Mouse (Mus musculus): ENCODE measurements around the gene Atxn2. TPM values are rescaled to one million over a fixed set of nuclear protein-coding genes. Genes with fewer than 3 reads are reported as not detected.
A peak's percentile ranks its signal among the peaks of the same experiment; 100 is the strongest.

The Atxn2 gene
- total and polyA plus RNA-seq, 2 experiments: 58.5 to 92.8 TPM

- TF ChIP-seq POLR2A (IDR thresholded peaks at IDR 0.05; ENCODE audit: extremely low read depth, insufficient read depth, low read length): no peak
- TF ChIP-seq CTCF (IDR thresholded peaks at IDR 0.05; ENCODE audit: low read depth, low read length): no peak
- DNase-seq (ENCODE audit: extremely low read depth, low read depth, low spot score): no peak
- peak overlapping the region; percentile 62 for H3K27ac ChIP-seq (replicated peaks; ENCODE audit: insufficient read depth, low read depth, low read length)
- peaks cover 59% of the 10 kb centered on the region for H3K79me2 ChIP-seq (ENCODE audit: control insufficient read depth, insufficient read depth, low read length)
- no peaks in the 10 kb centered on the region for H3K27me3 ChIP-seq (ENCODE audit: control insufficient read depth, insufficient read depth, low read length)
- peak overlapping the region; percentile 94 for H3K4me3 ChIP-seq (ENCODE audit: insufficient read depth, low read depth, low read length)
- peaks cover 38% of the 10 kb centered on the region for H3K4me1 ChIP-seq (ENCODE audit: control insufficient read depth, insufficient read depth, low read length)
- H3K36me3 ChIP-seq (ENCODE audit: control insufficient read depth, insufficient read depth, low read length): no peaks in the 10 kb centered on the region
- H3K9ac ChIP-seq (ENCODE audit: low read depth, low read length): peak overlapping the region; percentile 98
- 32% methylated on average over 12 of the region's 12 CpGs for WGBS
These were observed 124.0 kb downstream of the Atxn2 start for GRCm38 (mm10) chr5:121834991-121835747.

GRCm38 (mm10) chr5:121835949-121836691 is 125.0 kb downstream of the Atxn2 start:
- Histone ChIP-seq H3K4me3 (ENCODE audit: insufficient read depth, low read depth, low read length) (peak overlapping the region; percentile 94), H3K4me1 (ENCODE audit: control insufficient read depth, insufficient read depth, low read length) (peaks cover 31% of the 10 kb centered on the region), H3K9ac (ENCODE audit: low read depth, low read length) (peak overlapping the region; percentile 98), H3K27me3 (ENCODE audit: control insufficient read depth, insufficient read depth, low read length) (no peaks in the 10 kb centered on the region), H3K79me2 (ENCODE audit: control insufficient read depth, insufficient read depth, low read length) (peaks cover 50% of the 10 kb centered on the region), H3K36me3 (ENCODE audit: control insufficient read depth, insufficient read depth, low read length) (no peaks in the 10 kb centered on the region), H3K27ac (replicated peaks; ENCODE audit: insufficient read depth, low read depth, low read length) (peak overlapping the region; percentile 97)
- DNase-seq (ENCODE audit: extremely low read depth, low read depth, low spot score): peak; percentile 49
- WGBS: 2% methylated on average over 50 of the region's 51 CpGs
- no peak for TF ChIP-seq POLR2A (IDR thresholded peaks at IDR 0.05; ENCODE audit: extremely low read depth, insufficient read depth, low read length)
- TF ChIP-seq CTCF (IDR thresholded peaks at IDR 0.05; ENCODE audit: low read depth, low read length): no peak

GRCm38 (mm10) chr5:121836692-121837415 is 125.7 kb downstream of the Atxn2 start:
- peak overlapping the region; percentile 97 for H3K27ac ChIP-seq (replicated peaks; ENCODE audit: insufficient read depth, low read depth, low read length)
- no peaks in the 10 kb centered on the region for H3K36me3 ChIP-seq (ENCODE audit: control insufficient read depth, insufficient read depth, low read length)
- H3K4me3 ChIP-seq (ENCODE audit: insufficient read depth, low read depth, low read length): peak overlapping the region; percentile 94
- DNase-seq (ENCODE audit: extremely low read depth, low read depth, low spot score): peak; percentile 82
- H3K9ac ChIP-seq (ENCODE audit: low read depth, low read length): peak overlapping the region; percentile 98
- no peaks in the 10 kb centered on the region for H3K27me3 ChIP-seq (ENCODE audit: control insufficient read depth, insufficient read depth, low read length)
- TF ChIP-seq CTCF (IDR thresholded peaks at IDR 0.05; ENCODE audit: low read depth, low read length): no peak
- TF ChIP-seq POLR2A (IDR thresholded peaks at IDR 0.05; ENCODE audit: extremely low read depth, insufficient read depth, low read length): peak; percentile 85
- H3K4me1 ChIP-seq (ENCODE audit: control insufficient read depth, insufficient read depth, low read length): peaks cover 26% of the 10 kb centered on the region
- WGBS: under 1% methylated on average over 74 of the region's 77 CpGs
- peaks cover 43% of the 10 kb centered on the region for H3K79me2 ChIP-seq (ENCODE audit: control insufficient read depth, insufficient read depth, low read length)

- H3K4me3 ChIP-seq (ENCODE audit: insufficient read depth, low read depth, low read length): peak within 1 kb of the TSS; percentile 94
- TF ChIP-seq CTCF (IDR thresholded peaks at IDR 0.05; ENCODE audit: low read depth, low read length): no peak
- no peak for TF ChIP-seq POLR2A (IDR thresholded peaks at IDR 0.05; ENCODE audit: extremely low read depth, insufficient read depth, low read length)
- no peaks in the 10 kb centered on the region for H3K36me3 ChIP-seq (ENCODE audit: control insufficient read depth, insufficient read depth, low read length)
- peak within 1 kb of the TSS; percentile 98 for H3K9ac ChIP-seq (ENCODE audit: low read depth, low read length)
- peak within 1 kb of the TSS; percentile 97 for H3K27ac ChIP-seq (replicated peaks; ENCODE audit: insufficient read depth, low read depth, low read length)
- peaks cover 35% of the 10 kb centered on the region for H3K79me2 ChIP-seq (ENCODE audit: control insufficient read depth, insufficient read depth, low read length)
- DNase-seq (ENCODE audit: extremely low read depth, low read depth, low spot score): no peak
- H3K27me3 ChIP-seq (ENCODE audit: control insufficient read depth, insufficient read depth, low read length): no peaks in the 10 kb centered on the region
- H3K4me1 ChIP-seq (ENCODE audit: control insufficient read depth, insufficient read depth, low read length): peaks cover 30% of the 10 kb centered on the region
- WGBS: under 1% methylated on average over 35 of the region's 35 CpGs
These were observed 126.6 kb downstream of the Atxn2 start, which contains the start of gene Sh2b3 for GRCm38 (mm10) chr5:121837441-121838340. Gene Sh2b3, minus strand, starts transcription at chr5:121837646.
